Mouse (Mus musculus) brain, embryonic 18.5 days (tissue): ENCODE measurements around the gene Celsr1.
"Not testable (repeated sequence)": the region's sequence is repeated elsewhere in the genome, so short reads cannot be mapped to it uniquely, and the experiment has no call there.

Source experiments
- DNase-seq: peaks from one replicate; pipeline ENCODE4 v3.0.0-alpha.2; 2012; ENCODE audit warnings: low read depth, low spot score

Gene Celsr1

GRCm38 (mm10) chr15:85896284-85896683, 137.3 kb downstream of the Celsr1 start:
- DNase-seq = no peak

- DNase-seq = no peak
Measured at GRCm38 (mm10) chr15:85893871-85894270, 139.7 kb downstream of the Celsr1 start.

- no peak for DNase-seq
Measured at GRCm38 (mm10) chr15:85892498-85893118, 141.0 kb downstream of the Celsr1 start.

- DNase-seq = no peak
Measured at GRCm38 (mm10) chr15:85891971-85892370, 141.6 kb downstream of the Celsr1 start.

- no peak for DNase-seq
Measured at GRCm38 (mm10) chr15:85889235-85889634, 144.3 kb downstream of the Celsr1 start.

GRCm38 (mm10) chr15:85885606-85886005, 148.0 kb downstream of the Celsr1 start:
- DNase-seq = no peak

GRCm38 (mm10) chr15:85879498-85879895, 154.1 kb downstream of the Celsr1 start:
- no peak for DNase-seq

- peak; percentile 85 for DNase-seq
Measured at GRCm38 (mm10) chr15:85878848-85879497, 154.6 kb downstream of the Celsr1 start, which contains the start of gene Trmu. Gene Trmu, plus strand, starts transcription at chr15:85879312.

- DNase-seq = no peak
Measured at GRCm38 (mm10) chr15:85877336-85877735, 156.2 kb downstream of the Celsr1 start.

- no peak for DNase-seq
Measured at GRCm38 (mm10) chr15:85867696-85868095, 165.9 kb downstream of the Celsr1 start.

GRCm38 (mm10) chr15:85865913-85866312, 167.7 kb downstream of the Celsr1 start:
- DNase-seq = not testable (repeated sequence)

- DNase-seq = peak; percentile 95
Measured at GRCm38 (mm10) chr15:85859490-85860031, 174.0 kb downstream of the Celsr1 start, which contains the start of gene Gtse1. Gene Gtse1, plus strand, starts transcription at chr15:85859745.

GRCm38 (mm10) chr15:85858980-85859489, 174.5 kb downstream of the Celsr1 start:
- no peak for DNase-seq

GRCm38 (mm10) chr15:85851656-85852392, 181.8 kb downstream of the Celsr1 start:
- DNase-seq = no peak
